Mouse (Mus musculus) A20 (cell line): ENCODE data around the gene Csk.

Experiments
- DNase-seq: peaks from one replicate; pipeline ENCODE4 v3.0.0-alpha.2; 2011; ENCODE audit warnings: low read depth, low spot score

The Csk gene

DNA sequence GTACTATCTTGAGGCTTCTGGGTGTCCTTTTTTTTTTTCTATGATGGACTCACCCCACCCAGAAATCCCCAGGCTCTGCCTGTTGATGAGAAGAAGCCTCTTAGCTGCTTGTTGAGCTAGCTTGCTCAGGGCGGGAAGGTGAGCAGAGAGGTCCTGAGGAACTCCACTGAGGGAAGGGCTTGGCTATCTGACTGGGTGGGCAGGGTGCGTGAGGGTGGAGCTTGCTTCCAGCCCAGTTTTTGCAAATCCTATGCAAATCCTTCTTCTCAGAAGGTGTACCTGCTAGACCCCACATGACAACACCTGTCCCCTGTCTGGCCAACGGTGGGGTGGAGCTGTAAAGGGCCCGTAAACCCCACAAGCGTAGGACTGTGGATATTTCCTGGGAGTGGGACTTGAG lies at the start of gene Csk:
Gene Csk (minus strand): TSS at position 349 of the 400 bp plus-strand sequence.
- no peak for DNase-seq

DNA sequence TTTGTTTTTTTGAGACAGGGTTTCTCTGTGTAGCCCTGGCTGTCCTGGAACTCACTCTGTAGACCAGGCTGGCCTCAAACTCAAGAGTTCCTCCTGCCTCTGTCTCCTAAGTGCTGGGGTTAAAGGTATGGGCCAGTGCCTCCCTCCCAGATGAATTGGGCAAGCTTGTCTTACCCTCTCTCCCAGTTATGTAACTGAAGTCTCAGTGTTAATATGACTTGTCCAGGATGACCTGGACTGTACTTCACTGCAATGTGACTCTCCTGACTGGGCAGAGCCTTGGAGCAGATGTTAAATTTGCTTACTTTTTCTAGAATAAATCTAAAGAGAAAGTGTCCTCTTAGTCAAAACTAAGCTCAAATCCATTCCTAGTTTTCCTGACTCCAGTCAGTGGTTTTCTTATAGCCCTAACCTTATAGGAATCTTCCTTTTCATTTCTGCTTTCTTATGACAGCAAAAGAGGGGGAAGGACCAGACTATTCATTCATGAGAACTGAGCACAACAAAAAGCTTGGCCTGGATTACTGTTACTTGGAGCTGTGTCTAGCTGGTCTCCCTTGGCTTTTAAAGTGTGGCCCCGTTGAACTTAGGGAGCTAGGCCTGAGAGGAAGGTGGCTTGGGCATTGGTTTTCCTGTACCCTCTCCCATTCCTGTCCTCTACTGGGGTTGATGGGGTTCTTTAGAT lies 45.2 kb upstream of the Csk start:
- peak; percentile 17 for DNase-seq

DNA sequence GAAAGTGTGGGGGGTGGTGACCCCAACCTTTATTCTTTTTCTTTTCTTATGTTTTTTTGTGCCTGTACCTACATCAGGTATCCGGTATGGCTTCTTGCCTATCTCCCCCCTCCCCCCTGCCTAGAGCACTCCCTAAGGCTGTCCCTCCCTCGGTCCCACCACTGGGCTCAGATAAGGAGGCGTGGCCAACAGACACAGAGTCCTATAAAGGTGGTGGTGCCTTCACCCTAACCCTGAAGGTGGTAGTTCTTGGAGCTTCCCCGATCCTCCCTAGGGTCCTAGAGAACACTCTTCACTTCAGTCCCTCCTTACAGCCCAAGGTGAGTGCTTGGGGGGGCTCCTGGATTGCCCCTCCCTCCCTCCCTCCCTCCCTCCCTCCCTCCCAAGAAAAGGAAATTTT lies 43.9 kb upstream of the Csk start:
- no peak for DNase-seq

DNA sequence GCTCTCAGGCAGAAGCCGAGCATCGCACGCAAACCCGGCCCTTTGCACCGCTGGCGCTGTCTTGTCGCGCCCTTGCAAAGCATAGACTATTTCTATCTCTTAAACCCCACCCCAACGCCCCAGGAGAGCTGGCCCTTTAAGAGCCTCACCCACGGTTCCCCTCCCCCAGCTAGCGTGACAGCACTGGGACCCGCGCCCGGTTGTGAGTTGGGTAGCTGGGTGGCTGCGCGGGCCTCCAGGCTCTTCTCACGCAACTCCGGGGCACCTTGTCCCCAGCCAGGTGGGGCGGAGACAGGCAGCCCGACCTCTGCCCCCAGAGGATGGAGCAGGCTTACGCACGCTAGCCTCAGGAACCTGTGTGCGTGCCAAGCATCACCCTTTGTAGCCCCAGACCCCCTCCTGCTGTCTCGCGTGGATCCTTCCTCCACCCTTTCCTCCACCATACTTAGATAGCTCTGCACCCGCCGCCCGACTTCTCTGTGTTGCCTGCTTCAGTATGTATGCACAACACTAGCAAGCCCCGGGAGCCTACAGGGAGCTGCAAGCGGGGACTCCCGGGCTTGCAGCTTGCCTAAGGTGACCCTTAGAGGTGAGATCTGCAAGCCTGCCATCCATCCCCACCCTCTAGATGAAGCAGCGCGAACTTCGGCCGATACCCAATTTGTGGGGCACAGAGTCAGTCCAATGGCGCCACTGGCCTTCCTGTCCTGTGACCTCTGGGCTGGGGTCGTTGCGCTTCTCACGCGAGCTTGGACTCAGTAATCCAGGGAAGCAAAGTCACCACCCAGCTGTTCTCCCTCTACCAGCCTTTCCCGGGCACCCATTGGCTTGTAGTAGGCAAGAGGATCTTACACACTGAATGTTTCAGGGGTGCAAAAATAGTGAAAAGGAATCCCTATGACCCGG lies 43.2 kb upstream of the Csk start:
- no peak for DNase-seq

DNA sequence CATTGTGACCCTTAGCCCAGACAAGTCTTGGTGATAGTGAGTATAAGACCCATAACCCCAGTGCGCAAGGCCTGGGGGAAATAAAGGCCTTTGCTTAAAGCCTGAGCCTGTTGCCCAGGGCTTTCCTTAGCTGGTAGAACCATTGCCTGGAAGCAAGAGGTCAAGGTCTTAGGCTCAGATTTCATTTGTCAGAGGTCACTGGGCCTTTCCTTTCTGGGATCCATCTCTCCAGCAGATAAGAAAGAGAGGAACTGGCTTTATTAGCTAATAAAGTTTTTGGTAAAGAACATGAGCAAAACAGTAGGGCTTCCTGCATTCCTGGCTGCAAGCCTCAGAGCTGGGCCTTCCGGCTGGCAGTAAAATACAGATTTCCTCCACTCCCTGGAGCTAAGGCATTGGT lies 40.7 kb upstream of the Csk start:
- DNase-seq: no peak

DNA sequence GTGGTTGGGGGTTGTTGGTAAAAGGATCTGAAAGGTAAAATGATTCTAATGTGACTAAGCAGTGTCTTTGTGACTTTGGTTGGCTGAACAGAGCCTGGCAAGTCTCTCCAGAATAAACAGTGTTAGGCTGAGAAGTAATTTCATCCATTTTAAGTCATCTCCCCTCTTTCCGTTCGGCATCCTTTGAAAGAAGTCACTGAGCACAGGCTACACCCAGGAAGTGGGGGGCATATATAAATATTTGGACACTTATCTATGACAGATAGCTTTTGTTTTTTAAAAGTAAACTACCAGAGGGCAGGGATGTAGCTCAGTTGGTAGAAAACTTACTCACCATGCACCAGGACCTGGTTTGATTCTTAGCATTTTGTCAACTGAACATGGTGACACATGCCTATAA lies 35.2 kb upstream of the Csk start:
- no peak for DNase-seq

DNA sequence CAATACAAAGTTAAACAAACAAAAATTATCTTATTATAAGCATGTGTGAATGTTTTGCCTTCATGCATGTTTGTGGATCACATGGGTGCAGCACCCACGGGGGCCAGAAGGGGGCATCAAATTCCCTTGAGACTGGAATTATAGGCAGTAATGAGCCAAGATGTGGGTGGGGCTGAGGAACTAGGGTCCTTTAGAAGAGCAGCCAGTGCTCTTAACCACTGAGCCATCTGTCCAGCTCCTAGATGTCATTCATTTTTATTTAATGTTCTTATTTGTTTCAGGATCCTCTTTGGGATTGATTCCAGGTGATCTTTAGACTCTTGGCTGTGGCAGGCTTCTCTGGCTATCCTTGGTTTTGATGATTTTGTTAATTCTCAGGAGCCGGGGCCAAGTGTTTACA lies 34.7 kb upstream of the Csk start:
- peak; percentile 42 for DNase-seq

DNA sequence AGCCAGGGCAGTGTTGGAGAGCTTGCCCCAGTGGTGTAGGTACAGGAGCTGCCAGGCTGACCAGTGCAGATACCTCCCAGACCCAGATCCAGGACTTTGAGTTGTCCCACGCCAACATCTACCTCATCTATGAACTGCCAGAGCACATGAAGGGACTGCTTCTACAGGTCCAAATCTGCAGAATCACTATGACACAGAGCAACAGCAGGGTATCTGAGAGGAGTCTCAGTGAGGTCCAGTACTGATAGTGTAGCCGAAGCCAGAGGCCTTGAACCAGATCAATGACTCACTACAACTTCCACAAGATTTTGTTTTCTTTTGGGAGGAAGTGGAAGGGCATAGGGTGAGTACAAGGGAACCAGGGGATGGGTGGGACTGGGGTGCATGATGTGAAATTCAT lies 34.3 kb upstream of the Csk start, which contains the start of gene Cyp1a1:
Gene Cyp1a1 (plus strand): TSS at position 178 of the 400 bp plus-strand sequence.
- no peak for DNase-seq

DNA sequence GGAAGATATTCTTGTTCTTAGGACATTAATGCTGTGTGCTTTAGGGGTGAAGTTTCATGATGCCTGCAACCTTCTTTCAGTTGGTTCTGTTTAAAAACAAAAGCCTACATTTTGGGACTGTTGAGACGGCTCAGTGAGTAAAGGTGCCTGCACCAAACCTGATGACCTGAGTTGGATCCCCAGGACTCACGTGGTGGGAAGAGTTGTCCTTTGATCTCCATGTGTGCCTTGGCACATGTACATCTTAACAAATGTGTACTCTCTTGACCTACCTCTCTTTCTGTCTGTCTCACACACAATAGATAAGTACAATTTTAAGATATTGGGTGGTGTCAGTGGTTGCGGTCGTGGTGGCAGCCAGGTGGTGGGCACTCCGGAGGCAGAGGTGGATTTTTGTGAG lies 32.6 kb upstream of the Csk start:
- no peak for DNase-seq

DNA sequence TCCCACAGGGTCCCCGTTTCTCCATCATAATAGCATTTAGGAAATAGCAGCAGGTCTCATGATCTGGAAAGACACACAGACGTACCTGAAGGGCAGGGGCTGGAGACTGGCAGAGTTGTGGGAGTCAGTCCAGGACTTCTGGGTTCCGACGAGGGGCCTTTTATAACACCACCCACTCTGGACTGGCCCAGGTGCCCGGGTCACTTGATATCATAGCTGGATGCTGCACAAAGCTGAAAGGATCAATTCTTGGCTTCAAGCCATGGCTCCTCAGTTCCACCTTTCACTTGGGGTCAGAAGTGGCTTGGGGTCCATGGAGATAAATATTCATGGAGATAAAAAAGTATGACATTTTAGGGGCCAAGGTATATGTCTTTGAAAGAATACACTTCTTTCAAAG lies 30.1 kb upstream of the Csk start, which contains the start of gene Cyp1a2:
Gene Cyp1a2 (minus strand): TSS at position 184 of the 400 bp plus-strand sequence.
- no peak for DNase-seq

DNA sequence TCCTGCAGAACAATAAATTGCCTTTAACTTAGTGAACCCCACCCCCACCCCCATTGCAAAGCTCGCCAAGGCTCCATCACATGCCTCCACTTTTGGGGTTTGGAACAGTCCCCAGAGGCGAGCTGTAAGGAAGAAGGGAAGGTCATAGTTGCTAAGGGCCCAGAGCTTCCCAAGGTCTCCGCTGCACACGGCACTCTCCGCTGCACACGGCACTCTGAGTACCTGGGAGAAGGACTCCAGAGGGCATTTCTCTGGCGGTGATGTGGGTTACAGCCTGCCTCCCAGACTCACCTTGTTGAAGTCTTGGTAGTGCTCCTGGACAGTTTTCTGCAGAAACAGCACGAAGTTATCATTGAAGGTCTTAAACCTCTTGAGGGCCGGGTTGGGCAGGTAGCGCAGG lies 28.0 kb upstream of the Csk start:
- no peak for DNase-seq

DNA sequence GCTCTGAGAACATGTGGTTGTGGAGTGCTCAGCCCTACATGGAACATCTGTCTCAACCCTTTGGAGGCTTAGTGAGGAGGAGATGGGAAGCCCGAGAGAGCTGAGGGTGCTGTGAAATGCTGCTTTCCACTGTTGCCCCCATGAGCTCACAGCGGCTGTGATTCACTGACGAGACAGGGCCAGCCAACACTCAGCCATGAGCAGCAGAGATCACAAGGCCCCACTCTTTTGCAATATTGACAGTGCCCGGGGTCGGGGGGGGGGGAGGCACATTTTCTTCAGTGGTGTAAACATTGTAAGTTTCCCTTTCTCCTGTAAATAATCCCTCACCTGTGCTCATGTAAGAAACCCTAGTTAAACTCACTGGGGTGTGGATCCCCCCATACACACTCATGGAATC lies 18.1 kb upstream of the Csk start:
- DNase-seq: no peak

DNA sequence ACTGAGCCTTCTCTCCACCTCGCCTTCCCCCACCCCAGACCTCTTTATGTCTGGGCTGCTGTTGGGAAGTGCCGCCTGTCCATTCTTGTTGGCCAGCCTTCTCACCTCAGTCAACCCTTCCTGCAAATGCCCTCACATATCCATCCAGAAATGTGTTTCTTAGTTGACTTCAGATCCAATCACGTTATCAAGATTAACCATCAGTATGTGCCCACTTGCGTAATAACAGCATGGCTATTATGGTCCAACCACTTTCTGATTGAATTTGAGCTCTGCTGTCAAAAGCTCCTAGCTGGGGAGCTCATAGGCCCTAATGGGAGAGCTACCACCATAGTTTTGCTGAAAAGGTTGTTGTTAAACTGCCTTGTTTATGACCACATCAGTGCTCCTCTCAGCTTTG lies 17.6 kb upstream of the Csk start:
- no peak for DNase-seq

DNA sequence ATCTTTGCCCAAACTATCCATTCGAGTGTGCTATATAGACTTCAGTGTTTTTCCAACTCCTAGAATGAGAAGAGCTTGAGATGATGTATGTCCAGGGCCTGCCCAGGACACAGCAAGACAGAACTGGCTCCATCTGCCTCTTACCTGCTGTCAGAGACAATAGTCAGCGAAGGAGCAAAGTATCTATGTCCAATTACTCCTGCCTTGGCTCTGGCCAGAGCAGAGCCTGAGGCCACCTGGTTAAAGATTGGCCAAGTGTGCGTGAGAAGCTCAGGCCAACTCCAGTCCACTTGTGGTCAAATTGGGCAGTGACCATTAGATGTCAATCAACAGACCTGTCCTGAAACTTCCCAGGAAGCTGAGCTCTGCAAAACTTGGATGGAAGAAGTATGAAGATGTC lies 16.1 kb upstream of the Csk start:
- no peak for DNase-seq

DNA sequence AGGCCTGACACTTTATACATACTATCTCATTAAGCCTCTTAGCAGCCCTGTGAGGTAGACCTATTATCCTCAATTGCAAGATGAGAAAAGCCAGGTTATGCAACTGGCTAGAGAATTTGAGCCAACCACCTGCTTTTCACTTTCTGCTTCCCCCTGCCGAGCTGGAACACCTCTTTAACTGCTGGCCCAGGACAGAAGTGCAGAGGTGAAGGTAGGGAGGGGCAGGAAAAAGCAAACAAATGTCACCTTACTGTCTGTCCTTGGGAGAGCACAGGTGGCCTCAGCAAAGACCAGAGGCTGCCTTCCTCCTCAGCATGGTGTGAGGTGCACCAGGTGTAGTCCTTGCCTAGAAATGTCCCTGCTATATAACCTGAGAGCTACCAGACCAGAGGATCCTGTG lies 14.8 kb upstream of the Csk start:
- DNase-seq: no peak

DNA sequence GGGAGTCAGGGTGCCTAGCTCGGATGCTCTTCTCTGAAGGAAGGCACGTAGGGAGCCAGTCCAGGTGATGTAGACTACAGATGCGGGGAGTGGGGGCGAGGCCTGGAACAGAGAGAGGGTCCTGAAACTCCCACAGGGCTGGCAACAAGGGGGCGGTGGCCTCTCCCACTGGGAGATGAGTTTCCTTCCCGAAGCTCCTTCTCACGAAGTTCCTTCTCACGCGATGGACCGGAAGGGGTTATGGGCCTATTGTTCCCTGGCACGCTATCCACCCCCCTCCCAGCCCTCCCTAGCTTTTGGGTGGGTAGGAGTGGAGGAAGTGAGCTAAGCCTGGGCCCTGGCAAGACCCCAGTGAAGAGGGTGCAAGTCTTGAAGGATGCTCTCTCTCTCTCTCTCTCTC lies 14.4 kb upstream of the Csk start:
- no peak for DNase-seq

DNA sequence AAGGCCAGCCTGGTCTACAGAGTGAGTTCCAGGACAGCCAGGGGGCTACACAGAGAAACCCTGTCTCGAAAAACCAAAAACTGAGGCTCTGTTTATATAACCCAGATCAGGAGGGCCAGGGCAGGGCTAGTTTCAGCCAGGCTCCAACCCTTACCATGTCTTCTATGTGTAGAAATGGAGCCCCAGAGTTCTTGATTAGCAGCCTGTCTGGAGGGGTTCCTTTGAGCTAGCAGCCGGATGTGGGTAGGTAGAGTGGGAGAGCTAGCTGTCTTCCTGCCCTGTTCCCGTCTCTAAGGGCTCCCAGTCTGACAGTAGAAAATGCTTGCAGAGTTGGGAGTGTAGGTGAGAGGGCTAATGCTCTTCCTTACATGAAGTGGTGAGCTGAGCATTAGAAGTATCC lies 13.7 kb upstream of the Csk start:
- DNase-seq: no peak

DNA sequence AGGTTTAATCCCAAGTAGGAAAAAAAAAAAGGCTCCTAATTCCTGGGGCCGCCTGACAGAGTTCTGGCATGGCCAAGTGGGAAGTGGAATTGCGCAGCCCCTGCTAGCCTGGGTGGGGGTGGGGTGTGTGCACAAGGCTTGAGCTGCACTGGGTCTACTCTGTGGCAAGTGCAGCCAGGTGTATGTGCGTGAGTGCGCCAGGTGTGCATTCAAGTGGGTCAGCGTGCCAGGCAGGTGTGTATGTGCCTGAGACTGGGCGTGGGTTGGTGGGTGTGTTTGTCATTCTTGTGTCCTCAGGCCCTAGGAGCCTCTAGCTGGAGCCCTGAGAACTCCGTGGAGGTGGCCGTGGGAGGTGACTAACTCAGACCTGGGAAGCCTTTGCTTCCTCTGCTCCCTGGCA lies 13.1 kb upstream of the Csk start:
- no peak for DNase-seq

DNA sequence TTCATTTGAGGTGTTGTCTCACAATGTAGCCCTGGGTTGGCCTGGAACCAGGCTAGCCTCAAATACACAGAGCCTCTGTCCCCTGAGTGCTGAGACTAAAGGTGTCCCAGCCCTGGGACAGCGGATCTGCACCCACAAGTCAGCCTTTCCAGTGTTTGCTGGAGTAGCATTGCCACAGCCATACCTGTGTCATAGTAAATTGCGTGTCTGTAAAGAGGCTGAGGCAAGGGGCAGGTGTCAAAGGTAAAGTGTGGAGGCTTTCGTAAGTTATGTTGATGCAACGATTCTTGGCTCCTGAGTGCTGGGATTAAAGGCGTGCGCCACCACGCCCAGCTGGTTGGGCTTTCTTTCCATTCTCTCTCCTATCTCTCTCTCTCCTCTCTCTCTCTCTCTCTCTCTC lies 11.2 kb upstream of the Csk start:
- no peak for DNase-seq

DNA sequence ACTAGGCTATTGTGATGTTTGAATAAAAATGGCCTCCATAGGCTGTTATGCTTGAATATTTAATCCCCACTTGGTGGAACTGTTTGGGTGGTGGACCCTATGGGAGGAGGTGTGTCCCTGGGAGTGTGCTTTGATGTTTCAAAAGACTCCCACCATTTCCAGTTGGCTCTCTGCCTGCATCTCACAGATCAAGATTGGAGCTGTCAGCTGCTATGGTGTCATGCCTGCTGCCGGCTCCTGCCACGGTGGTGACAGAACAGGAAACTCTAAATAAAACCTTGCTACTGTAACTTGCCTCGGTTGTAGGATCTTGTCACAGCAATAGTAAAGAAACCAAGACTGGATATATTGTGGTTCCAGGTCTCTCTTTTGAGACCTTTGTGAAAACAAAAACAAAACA lies 8.1 kb upstream of the Csk start:
- DNase-seq: no peak

DNA sequence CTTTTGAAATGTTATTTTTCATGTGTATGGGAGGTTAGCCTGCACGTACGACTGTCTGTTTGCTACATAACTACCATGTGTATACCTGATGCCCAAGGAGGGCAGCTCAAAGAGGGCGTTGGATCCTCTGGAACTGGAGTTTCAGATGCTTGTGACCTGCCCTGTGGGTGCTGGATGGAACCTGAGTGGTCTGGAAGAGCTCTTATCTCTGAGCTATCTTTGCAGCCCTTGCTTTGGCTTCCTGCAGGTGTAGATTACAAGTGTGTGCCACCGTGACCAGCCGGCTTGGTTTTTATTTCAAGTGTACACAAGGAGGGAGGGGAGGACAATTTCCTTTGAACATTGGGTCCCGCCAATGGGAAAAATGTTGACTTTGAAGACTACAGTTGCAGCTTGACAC lies 7.1 kb upstream of the Csk start:
- DNase-seq: no peak

DNA sequence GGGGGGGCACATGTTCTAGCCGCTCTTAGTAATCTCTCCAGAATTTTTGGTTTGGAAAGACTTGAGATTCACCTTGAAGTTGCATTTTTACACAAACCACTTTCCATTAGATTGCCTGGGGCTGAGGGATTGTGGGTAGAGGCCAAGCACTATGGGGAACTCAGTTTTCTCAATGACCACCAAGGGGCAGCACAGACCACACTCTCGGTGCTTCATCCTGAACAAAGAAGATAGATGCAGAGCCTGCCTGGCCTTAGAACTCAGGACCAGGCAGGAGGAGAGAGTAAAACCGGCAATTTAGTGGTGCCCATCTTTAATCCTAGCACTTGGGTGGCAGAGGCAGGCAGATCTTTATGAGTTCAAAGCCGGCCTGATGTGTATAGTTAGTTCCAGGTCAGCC lies 6.3 kb upstream of the Csk start:
- peak; percentile 81 for DNase-seq

DNA sequence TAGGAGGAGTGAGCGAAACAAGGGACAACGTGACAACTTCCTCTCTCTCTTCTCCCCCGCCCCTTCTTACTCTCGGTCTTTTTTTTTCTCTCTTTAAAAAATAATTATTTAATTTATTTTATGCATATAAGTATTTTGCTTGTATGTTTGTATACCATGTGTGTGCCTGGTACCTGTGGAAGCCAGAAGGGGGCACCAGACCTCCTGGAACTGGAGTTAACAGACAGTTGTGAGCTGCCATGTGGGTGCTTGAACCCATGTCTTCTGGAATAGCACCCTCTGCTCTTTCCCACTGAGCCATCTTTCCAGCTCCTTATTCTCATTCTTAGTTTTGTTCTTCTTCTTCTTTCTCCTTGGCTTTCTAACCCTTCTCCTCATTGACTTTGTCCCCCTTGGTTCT lies 5.5 kb upstream of the Csk start:
- peak; percentile 24 for DNase-seq
